Mouse (Mus musculus) liver, postnatal 0 days (tissue): ENCODE measurements at regions not wholly inside any gene's neighbourhood (a gene's known extent, or its start where the extent isn't known, plus 50 kb on each side); places are given as distances from the start of the nearest gene placed in this dataset.

Experiments used
- CTCF ChIP-seq: sonication (generic); IDR thresholded peaks from 2 replicates; pipeline ENCODE4 v1.5.1; 2016; ENCODE audit warnings: antibody characterized with exemption, low read depth
- EP300 ChIP-seq: IDR thresholded peaks from 2 replicates; pipeline ENCODE4 v1.6.1; 2016; ENCODE audit warnings: antibody characterized with exemption, low read depth, mild to moderate bottlenecking

GRCm38 (mm10) chr4:82139806-82140205, 565.7 kb downstream of the Nfib start:
- TF ChIP-seq CTCF (no peak), EP300 (no peak)
